Mouse (Mus musculus) gonadal fat pad, adult 2 months (tissue): ENCODE measurements around the gene Entpd1. TPM values are rescaled to one million over a fixed set of nuclear protein-coding genes. Genes with fewer than 3 reads are reported as not detected.

ENCODE experiments used
- DNase-seq: peaks from one replicate; pipeline ENCODE4 v3.0.0-alpha.2; 2012; ENCODE audit warnings: low read depth
- polyA plus RNA-seq: library from polyadenylated mRNA; depleted of rRNA; stranded (reverse); fragments of >200 nt; gene quantifications from 2 replicates; pipeline ENCODE4 v1.2.3, GENCODE M21; 2012

The Entpd1 gene
- polyA plus RNA-seq, 1 experiment = 24.3 TPM

- no peak for DNase-seq
These were observed 50.6 kb downstream of the Entpd1 start for GRCm38 (mm10) chr19:40662727-40663126.

- DNase-seq = no peak
These were observed 53.6 kb downstream of the Entpd1 start for GRCm38 (mm10) chr19:40665778-40666177.

GRCm38 (mm10) chr19:40667111-40667510 is 54.9 kb downstream of the Entpd1 start:
- DNase-seq = no peak

GRCm38 (mm10) chr19:40675329-40675728 is 63.2 kb downstream of the Entpd1 start:
- no peak for DNase-seq

- no peak for DNase-seq
These were observed 65.9 kb downstream of the Entpd1 start for GRCm38 (mm10) chr19:40678087-40678486.

GRCm38 (mm10) chr19:40678532-40679307 is 66.6 kb downstream of the Entpd1 start:
- no peak for DNase-seq

GRCm38 (mm10) chr19:40679632-40680031 is 67.5 kb downstream of the Entpd1 start:
- no peak for DNase-seq

- DNase-seq = no peak
These were observed 72.0 kb downstream of the Entpd1 start for GRCm38 (mm10) chr19:40684124-40684523.

GRCm38 (mm10) chr19:40684566-40684965 is 72.4 kb downstream of the Entpd1 start:
- no peak for DNase-seq

GRCm38 (mm10) chr19:40687291-40687927 is 75.2 kb downstream of the Entpd1 start:
- no peak for DNase-seq

- DNase-seq = no peak
These were observed 81.0 kb downstream of the Entpd1 start for GRCm38 (mm10) chr19:40693201-40693600.

GRCm38 (mm10) chr19:40696116-40696515 is 84.0 kb downstream of the Entpd1 start:
- DNase-seq = no peak

GRCm38 (mm10) chr19:40698103-40698853 is 86.1 kb downstream of the Entpd1 start:
- DNase-seq = no peak

GRCm38 (mm10) chr19:40699816-40700215 is 87.7 kb downstream of the Entpd1 start:
- DNase-seq = no peak

- no peak for DNase-seq
These were observed 90.2 kb downstream of the Entpd1 start for GRCm38 (mm10) chr19:40702406-40702805.

- no peak for DNase-seq
These were observed 100.9 kb downstream of the Entpd1 start for GRCm38 (mm10) chr19:40712889-40713628.

GRCm38 (mm10) chr19:40714700-40715099 is 102.5 kb downstream of the Entpd1 start:
- DNase-seq = no peak

GRCm38 (mm10) chr19:40716981-40717380 is 104.8 kb downstream of the Entpd1 start:
- DNase-seq = no peak

- DNase-seq = no peak
These were observed 107.4 kb downstream of the Entpd1 start for GRCm38 (mm10) chr19:40719439-40720105.

- DNase-seq = no peak
These were observed 108.2 kb downstream of the Entpd1 start for GRCm38 (mm10) chr19:40720381-40720780.
